In genomic region chr16:91030751-91031150, GRCm38 (mm10) we compare ENCODE assay signal across 24 mouse cellular contexts.
"Had no signal": no experiment of that assay in that cellular context is flagged by ENCODE, and none has a peak within 500 bp of the region (broad histone marks: within the 10 kb centered on the region; RNA-seq: fewer than 3 reads in every experiment).

No protein-coding gene starts in this region.

- H3K4me3 ChIP-seq: layer of hippocampus, adult 2 months; limb, embryonic 10.5 days; limb, embryonic 13.5 days; liver, embryonic 12.5 days; liver, embryonic 15.5 days; lung, embryonic 15.5 days; megakaryocyte, embryonic 14.5 days; midbrain, embryonic 10.5 days; midbrain, embryonic 13.5 days; myocyte; neural tube, embryonic 13.5 days; stomach, embryonic 15.5 days had no signal

- DNase-seq: kidney, adult 11 months; kidney, adult 8-10 months; kidney, postnatal 14 days; kidney, postnatal 4 days; layer of hippocampus, adult 9-11 months; liver; lung, adult 18-20 months; lung, postnatal 10 days; lung, postnatal 36 days; right cerebral cortex, postnatal 4 days; thymus, postnatal 25 days had no signal

- H3K27me3 ChIP-seq: limb, embryonic 13.5 days; liver, embryonic 12.5 days; liver, embryonic 15.5 days; lung, embryonic 15.5 days; megakaryocyte, embryonic 14.5 days; midbrain, embryonic 13.5 days; neural tube, embryonic 13.5 days; stomach, embryonic 15.5 days had no signal

- H3K27ac ChIP-seq: layer of hippocampus, adult 2 months; limb, embryonic 10.5 days; limb, embryonic 13.5 days; liver, embryonic 12.5 days; liver, embryonic 15.5 days; lung, embryonic 15.5 days; midbrain, embryonic 10.5 days; midbrain, embryonic 13.5 days; neural tube, embryonic 13.5 days; stomach, embryonic 15.5 days had no signal

- ATAC-seq: liver, embryonic 12.5 days; midbrain, embryonic 13.5 days; midbrain, embryonic 16.5 days had no signal
